In the genomic region with DNA sequence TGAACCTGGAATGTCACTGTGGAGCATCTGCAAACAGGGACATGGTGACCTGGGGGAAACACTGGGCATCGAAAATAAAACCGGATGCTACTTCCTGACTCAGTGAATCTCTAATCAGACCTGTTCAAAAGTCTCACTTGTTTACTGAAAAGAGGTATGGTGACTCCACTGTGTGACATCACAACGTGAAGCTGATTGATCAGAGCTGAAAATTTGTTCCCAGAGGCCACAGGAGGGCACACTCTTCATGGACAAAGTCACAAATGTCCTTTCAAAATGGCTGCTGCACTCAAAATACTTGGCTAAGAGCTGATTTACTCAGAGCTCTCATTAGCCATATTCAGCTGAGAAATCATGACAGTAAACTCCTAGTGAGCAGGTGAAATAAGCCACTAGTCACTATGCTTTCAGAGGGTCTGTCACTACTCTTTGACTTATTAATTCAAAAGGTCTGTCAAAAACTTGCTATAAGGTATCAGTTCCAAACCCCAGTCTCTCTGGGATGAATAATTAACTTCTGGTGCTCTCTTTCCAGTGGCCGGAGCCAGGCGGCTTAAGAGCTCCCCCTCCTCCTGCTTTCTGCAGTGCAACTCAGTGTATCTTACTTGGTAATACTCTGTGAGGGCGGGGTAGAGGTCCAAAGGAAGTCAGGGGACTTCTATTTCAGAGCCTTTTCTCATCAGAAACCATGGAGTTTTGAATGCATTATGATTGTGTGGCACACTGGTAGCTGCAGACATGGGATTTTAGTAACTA, we compare ENCODE assay signal across 8 mouse cellular contexts. TPM values are rescaled to one million over a fixed set of nuclear protein-coding genes. Genes with fewer than 3 reads are reported as not detected.
DNase-seq lines count a peak whose midpoint lies in the region; ATAC-seq and TF ChIP-seq lines count a peak whose summit lies in the region.

No protein-coding gene starts in this region.

- no peaks in the 10 kb centered on the region for H3K9me3 ChIP-seq in heart, embryonic 10.5 days
- no peaks in the 10 kb centered on the region for H3K9me3 ChIP-seq in midbrain, postnatal 0 days (ENCODE audit: low read length)

- intact Hi-C loops in gastrocnemius, adult 2 months (cut with DNase I) = loop anchor here (5.0 kb wide), 2 partner anchors 43 to 298 kb away; a partner anchor contains a TSS

- H3K4me2 ChIP-seq in midbrain, postnatal 0 days (ENCODE audit: low read depth, low read length, poor library complexity, severe bottlenecking) = no peak overlapping the region

- no peak overlapping the region for H3K4me3 ChIP-seq in gastrocnemius, adult 2 months
- no peak overlapping the region for H3K4me3 ChIP-seq in heart, embryonic 10.5 days
- H3K4me3 ChIP-seq in midbrain, postnatal 0 days (ENCODE audit: low read depth, low read length) = no peak overlapping the region

- peak; percentile 32 for DNase-seq in gastrocnemius, adult 2 months
- DNase-seq in gastrocnemius, postnatal 10 days = no peak
- DNase-seq in T-cell, adult 2 months (ENCODE audit: low spot score) = peak; percentile 8
- peak; percentile 82 for DNase-seq in heart, embryonic 10.5 days (ENCODE audit: low spot score)
- DNase-seq in kidney, postnatal 14 days = peak; percentile 73
- DNase-seq in midbrain, postnatal 0 days (ENCODE audit: low spot score) = peak; percentile 65
- DNase-seq in frontal cortex, postnatal 10 days (ENCODE audit: low spot score in 2 of 2) = no peak
- no peak for DNase-seq in right cerebral cortex, postnatal 25 days

- peak; percentile 60 for TF ChIP-seq CTCF in gastrocnemius, adult 2 months (IDR thresholded peaks at IDR 0.05)
- peak; percentile 66 for TF ChIP-seq CTCF in midbrain, postnatal 0 days (IDR thresholded peaks at IDR 0.05)

- peak; percentile 54; the same call in 1 of the 2 replicates for ATAC-seq in midbrain, postnatal 0 days (ENCODE audit: low FRiP score)

- no peaks in the 10 kb centered on the region for H3K36me3 ChIP-seq in heart, embryonic 10.5 days
- H3K36me3 ChIP-seq in midbrain, postnatal 0 days (ENCODE audit: insufficient read depth, low read length) = no peaks in the 10 kb centered on the region

- no peaks in the 10 kb centered on the region for H3K27me3 ChIP-seq in heart, embryonic 10.5 days (ENCODE audit: insufficient read depth, poor library complexity, severe bottlenecking)
- H3K27me3 ChIP-seq in midbrain, postnatal 0 days (ENCODE audit: insufficient read depth, low read length) = no peaks in the 10 kb centered on the region

- 52% methylated on average over 6 of the region's 6 CpGs for WGBS in heart, embryonic 10.5 days
- WGBS in midbrain, postnatal 0 days = 52% methylated on average over 6 of the region's 6 CpGs

- H3K27ac ChIP-seq in gastrocnemius, adult 2 months = peak overlapping the region; percentile 32; the same call in 1 of the 2 replicates
- peak overlapping the region; percentile 49; the same call in 1 of the 2 replicates for H3K27ac ChIP-seq in heart, embryonic 10.5 days
- H3K27ac ChIP-seq in midbrain, postnatal 0 days (ENCODE audit: low read depth, low read length) = no peak overlapping the region

- no peak overlapping the region for H3K9ac ChIP-seq in midbrain, postnatal 0 days (replicated peaks; ENCODE audit: low read length, poor library complexity, severe bottlenecking)

- H3K4me1 ChIP-seq in heart, embryonic 10.5 days = peaks cover 25% of the 10 kb centered on the region; the same call in 1 of the 2 replicates
- no peaks in the 10 kb centered on the region for H3K4me1 ChIP-seq in midbrain, postnatal 0 days (ENCODE audit: insufficient read depth, low read length)

RNA-seq across cellular contexts. Expression of a gene that starts 44.3 kb away (rescaled TPM):
- 10 to 100 TPM; 11.9 to 17.5 TPM for total RNA-seq in gastrocnemius, adult 2 months (2021)
- total RNA-seq in gastrocnemius, postnatal 10 days (2021) = 10 to 100 TPM; 21.8 to 28.5 TPM
- polyA plus RNA-seq in heart, embryonic 10.5 days (2016; fragmentation: Nextera tagmentation; extraction: Ambion mirVana) = 13.5 and 17.6 TPM in 2 replicates
- 60.9 and 64.5 TPM in 2 replicates for total RNA-seq in midbrain, postnatal 0 days (2014; rRNA removed)
- polyA plus RNA-seq in midbrain, postnatal 0 days (2015; fragmentation: Nextera tagmentation; extraction: Ambion mirVana) = 16.9 and 17.3 TPM in 2 replicates

Comparison
In these comparisons a context has a peak if more than half of its experiments do, and no peak if none do; other contexts are left out.
1. DNase-seq: peak in gastrocnemius, adult 2 months (single experiment), T-cell, adult 2 months (single experiment), heart, embryonic 10.5 days (single experiment), kidney, postnatal 14 days (single experiment) and midbrain, postnatal 0 days (single experiment); none in gastrocnemius, postnatal 10 days (single experiment), frontal cortex, postnatal 10 days (0 of 2) and right cerebral cortex, postnatal 25 days (single experiment).